Mouse (Mus musculus) CD4-positive helper T cell, adult 2 months (primary cell): Measurements from ENCODE around the gene Tmem101.
"Not testable (repeated sequence)": the region's sequence is repeated elsewhere in the genome, so short reads cannot be mapped to it uniquely, and the experiment has no call there.

ENCODE experiments used
- DNase-seq: peaks from one replicate; pipeline ENCODE4 v3.0.0-alpha.2; 2012; ENCODE audit warnings: low read depth, missing footprints, low spot score

Gene Tmem101

GRCm38 (mm10) chr11:102156039-102156785 is at the start of gene Tmem101:
Tmem101 (minus strand) TSS chr11:102156404.
- DNase-seq = peak; percentile 75

GRCm38 (mm10) chr11:102201408-102201821 is 45.2 kb upstream of the Tmem101 start:
- DNase-seq = no peak

DNA sequence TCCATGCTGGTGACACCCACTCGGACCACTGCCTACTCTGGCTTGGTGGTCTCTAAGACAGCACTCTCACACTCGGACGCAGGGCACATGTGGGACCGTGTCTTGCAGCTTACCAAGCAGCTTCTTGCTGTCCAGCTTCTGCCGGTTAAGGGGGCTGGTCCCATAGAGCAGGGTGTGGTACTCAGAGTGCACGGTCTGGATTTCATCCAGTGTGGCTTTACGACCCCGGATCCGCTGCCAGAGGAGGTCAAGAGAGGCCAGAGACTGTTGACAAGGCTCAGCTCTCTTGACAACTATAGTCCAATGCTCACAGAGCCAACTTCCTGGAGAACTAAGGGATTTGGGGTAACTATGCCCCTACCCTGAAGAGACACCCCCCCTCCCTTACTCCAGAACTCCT is 43.7 kb upstream of the Tmem101 start:
- DNase-seq = no peak

GRCm38 (mm10) chr11:102198245-102198644 is 42.0 kb upstream of the Tmem101 start:
- DNase-seq = no peak

DNA sequence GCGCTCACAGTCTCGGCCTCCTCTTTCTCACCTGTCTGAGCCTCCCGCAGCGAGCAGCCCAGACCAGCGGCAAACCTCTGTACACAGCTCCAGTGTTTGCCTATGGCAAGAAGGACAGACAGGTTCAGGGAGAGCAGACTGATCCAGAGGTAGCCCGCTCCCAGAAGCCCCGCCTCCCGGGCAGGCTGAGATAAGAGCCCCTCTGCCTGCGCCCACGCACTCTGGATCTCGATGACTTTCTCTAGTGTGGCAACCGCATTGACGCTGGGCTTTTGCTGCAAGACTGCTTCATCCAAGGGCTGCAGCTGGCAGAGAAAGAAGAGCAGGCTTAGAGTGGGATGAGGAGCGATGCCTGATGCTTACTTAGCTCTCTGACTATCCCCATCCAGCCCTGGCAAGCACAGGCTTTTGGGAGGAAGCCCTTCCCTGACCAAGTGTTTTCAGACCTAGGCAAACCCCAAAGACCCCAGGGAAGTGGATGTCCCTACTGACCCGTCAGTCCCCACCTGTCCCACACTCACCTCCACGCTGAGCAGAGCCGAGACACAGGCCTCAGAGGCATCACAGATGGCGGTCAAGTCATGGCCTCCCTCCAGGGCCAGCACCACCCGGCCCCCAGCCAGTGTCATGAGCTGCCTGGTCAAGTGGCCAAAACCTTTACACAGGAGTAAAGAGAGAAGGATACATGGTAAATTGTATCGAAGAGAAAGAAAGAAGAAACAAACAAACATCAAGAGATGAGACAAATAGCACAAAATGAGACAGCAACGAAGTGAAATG is 40.0 kb upstream of the Tmem101 start:
- DNase-seq = no peak

GRCm38 (mm10) chr11:102193657-102194440 is 37.6 kb upstream of the Tmem101 start:
- DNase-seq = no peak

- no peak for DNase-seq
These were observed 34.6 kb upstream of the Tmem101 start for GRCm38 (mm10) chr11:102190848-102191247.

GRCm38 (mm10) chr11:102189461-102190436 is 33.5 kb upstream of the Tmem101 start, which contains the start of gene G6pc3:
G6pc3 (plus strand) TSS chr11:102189620.
- DNase-seq = peak; percentile 86

GRCm38 (mm10) chr11:102188980-102189379 is 32.8 kb upstream of the Tmem101 start:
- no peak for DNase-seq

DNA sequence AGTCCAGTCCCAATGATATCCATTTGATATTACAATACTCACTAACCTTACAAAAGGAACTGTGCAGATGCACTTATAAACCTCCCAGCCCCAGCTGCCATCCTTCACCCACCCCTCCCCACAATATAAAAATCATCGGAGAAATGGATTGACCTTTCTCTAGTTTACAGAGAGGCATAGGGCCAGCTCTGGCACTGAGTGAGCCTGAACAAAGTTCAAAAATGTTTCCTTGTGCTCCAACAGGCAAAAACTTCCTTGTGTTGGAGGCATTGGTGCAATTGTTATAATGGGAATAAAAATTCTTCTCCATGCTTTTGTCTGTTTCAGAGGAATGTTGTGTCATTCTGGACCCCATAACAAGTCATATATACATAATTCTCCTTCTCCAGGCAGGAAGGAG is 30.0 kb upstream of the Tmem101 start:
- no peak for DNase-seq

- DNase-seq = no peak
These were observed 29.5 kb upstream of the Tmem101 start for GRCm38 (mm10) chr11:102185677-102186076.

- peak; percentile 97 for DNase-seq
These were observed 28.7 kb upstream of the Tmem101 start, which contains the start of gene Lsm12 for GRCm38 (mm10) chr11:102184646-102185495. Lsm12 (minus strand) TSS chr11:102185296.

GRCm38 (mm10) chr11:102184253-102184645 is 28.0 kb upstream of the Tmem101 start:
- DNase-seq = no peak

GRCm38 (mm10) chr11:102179836-102180235 is 23.6 kb upstream of the Tmem101 start:
- DNase-seq = no peak

DNA sequence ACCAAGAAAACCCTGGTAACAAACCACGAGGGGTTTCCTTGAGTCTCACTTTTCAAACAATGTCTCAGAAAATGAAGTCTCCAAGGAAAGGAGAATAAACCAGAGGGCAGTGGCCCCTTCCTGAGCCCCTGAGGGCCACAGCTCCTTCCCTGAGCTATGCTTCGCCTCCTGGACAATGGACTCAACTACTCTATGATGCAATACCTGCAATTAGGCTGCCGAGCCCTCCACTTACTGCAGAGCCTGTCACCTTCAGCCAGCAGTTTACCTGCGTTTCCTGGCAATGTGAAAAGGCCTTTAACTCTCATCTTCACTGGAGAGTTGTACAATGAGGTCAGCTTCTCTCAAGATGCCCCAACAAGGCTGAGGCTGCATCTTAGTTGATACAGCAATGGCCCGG is 12.5 kb upstream of the Tmem101 start:
- DNase-seq = no peak

GRCm38 (mm10) chr11:102167539-102167938 is 11.3 kb upstream of the Tmem101 start:
- DNase-seq = no peak

DNA sequence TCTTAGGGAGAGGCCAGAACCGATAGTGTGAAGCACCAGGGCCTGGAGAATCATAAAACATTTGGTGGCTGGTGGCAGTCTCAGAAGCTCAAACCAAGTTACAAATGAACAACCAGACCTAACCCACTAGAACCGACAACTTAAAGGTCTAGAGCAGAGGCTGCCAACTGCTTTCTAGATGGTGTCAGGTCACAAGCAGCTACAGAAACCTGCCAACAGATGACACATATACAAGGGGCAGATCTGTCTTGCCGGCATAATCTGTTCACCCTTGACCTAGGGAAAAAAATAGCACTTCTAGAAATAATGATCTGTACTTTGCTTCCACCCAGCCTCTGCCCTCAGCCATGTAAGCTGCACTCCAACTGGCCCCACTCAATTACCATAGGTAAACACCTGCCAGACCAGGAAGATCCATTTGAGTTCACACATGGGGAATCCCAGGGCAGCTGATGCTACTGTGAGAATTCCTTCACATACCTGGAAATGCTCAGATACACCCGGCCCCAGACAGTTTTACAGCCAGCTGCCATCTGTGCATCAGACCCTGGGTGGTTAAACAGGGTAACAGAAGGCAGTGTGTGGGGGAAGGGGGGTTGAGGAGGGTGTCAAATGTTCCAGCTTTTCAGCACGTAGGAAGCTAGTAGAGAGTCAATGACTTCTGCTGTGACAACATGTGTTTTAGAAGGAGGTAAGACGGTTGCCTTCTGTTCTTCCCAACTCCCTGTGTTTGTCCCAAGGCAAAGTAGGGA is 9.9 kb upstream of the Tmem101 start:
- DNase-seq = no peak

- DNase-seq = no peak
These were observed 3.6 kb upstream of the Tmem101 start for GRCm38 (mm10) chr11:102159781-102160180.

- not testable (repeated sequence) for DNase-seq
These were observed 1.8 kb upstream of the Tmem101 start for GRCm38 (mm10) chr11:102158024-102158423.
